Mouse (Mus musculus): ENCODE results near the gene Itgb7.

DNA sequence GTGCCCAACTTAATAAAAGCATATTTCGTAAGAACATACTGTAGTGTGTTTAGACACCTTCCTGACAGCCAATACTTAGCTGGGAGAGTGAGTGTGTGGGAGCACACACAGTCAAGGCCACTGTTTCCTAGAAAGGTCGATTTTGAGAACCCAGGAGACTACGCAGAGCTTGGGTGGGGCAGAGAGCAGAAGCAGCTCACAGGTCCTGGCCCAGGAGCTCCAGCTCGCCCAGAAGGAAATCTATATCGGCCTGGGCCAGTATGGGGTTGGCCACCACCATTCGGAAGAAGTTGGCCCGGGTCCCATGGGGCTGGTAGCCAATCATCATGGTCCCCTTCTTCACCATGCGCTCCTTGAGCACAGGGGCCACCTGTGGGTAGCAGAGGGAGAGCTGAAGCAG is 54.3 kb downstream of the Itgb7 start:
- TF ChIP-seq CTCF (IDR thresholded peaks at IDR 0.05; ENCODE audit: low read depth, low read length) (no peak), POLR2A (IDR thresholded peaks at IDR 0.05; ENCODE audit: extremely low read depth, insufficient read depth, low read length) (no peak)
